Mouse (Mus musculus) ovary, postnatal 36 days (tissue): ENCODE results near the gene Zfp644.
A peak's percentile ranks its signal among the peaks of the same experiment; 100 is the strongest.
"Not testable (repeated sequence)": the region's sequence is repeated elsewhere in the genome, so short reads cannot be mapped to it uniquely, and the experiment has no call there.

ENCODE experiments used
- DNase-seq: peaks from one replicate; pipeline ENCODE4 v3.0.0; 2022; ENCODE audit warnings: low spot score, mixed read lengths

The Zfp644 gene

GRCm38 (mm10) chr5:106696396-106697337 lies at the start of gene Zfp644:
Zfp644 (minus strand) TSS chr5:106697287.
- peak; percentile 89 for DNase-seq

- DNase-seq, result no peak
Observed at GRCm38 (mm10) chr5:106739716-106740115, 42.6 kb upstream of the Zfp644 start.

- no peak for DNase-seq
Observed at GRCm38 (mm10) chr5:106723487-106723886, 26.4 kb upstream of the Zfp644 start.

GRCm38 (mm10) chr5:106722771-106723170 lies 25.7 kb upstream of the Zfp644 start:
- DNase-seq, result no peak

GRCm38 (mm10) chr5:106711870-106712277 lies 14.8 kb upstream of the Zfp644 start:
- no peak for DNase-seq

GRCm38 (mm10) chr5:106711220-106711726 lies 14.2 kb upstream of the Zfp644 start:
- DNase-seq, result no peak

DNA sequence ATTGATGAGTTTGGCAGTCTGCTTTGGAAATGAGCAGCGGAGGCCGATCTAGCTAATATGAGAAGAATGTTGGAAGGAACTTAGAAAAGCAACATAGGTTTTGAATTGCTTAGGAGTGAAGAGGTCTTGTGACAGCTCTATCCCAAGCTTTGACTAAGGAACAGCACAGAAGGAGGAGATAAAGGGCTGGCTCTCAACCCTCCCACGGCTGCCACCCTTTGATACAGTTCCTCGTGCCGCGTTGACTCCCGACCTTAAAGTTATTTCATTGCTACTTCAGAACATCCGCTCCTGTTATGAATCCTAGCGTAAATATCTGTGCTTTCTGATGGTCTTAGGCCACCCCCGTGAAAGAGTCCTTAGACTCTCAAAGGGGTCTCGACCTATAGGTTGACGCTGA lies 13.5 kb upstream of the Zfp644 start:
- no peak for DNase-seq

- DNase-seq, result no peak
Observed at GRCm38 (mm10) chr5:106710085-106710409, 13.0 kb upstream of the Zfp644 start.

DNA sequence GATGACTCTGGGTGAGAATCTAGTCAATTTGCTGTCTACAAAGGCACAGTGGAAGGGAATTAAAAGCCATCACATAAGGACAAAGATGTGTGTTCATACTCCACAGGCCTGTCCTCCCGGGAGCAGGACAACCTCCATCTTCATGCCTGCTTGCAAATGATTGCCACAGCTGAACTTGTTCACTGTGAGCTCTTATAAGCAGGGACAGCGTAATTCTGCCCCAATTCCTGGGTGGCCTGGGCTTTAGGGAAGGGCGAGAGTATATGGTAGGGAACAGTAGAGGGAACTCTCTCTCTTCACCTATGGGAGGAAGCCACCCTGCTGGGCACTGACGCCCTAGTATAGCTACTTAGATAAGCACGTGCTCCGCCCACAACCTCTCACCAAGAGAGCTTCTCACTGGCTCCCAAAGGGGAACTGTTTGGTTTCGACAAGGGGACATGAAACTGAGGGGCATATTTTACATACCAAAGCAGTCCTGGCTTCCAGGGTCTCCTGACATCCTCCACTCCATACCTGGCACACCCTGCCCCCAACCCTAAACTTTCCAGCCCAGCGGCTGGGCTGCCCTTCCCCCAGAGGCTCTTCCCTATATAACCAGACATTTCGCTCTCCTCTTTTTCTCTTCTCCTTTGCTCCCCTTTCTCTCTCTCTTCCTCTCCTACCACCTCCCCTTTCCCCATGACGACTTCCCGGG lies 12.4 kb upstream of the Zfp644 start:
- DNase-seq, result no peak

- no peak for DNase-seq
Observed at GRCm38 (mm10) chr5:106706363-106706762, 9.3 kb upstream of the Zfp644 start.

GRCm38 (mm10) chr5:106705162-106705561 lies 8.1 kb upstream of the Zfp644 start:
- DNase-seq, result peak; percentile 31

- peak; percentile 80 for DNase-seq
Observed at GRCm38 (mm10) chr5:106695681-106696395, 1.2 kb downstream of the Zfp644 start.

GRCm38 (mm10) chr5:106695141-106695540 lies 1.9 kb downstream of the Zfp644 start:
- no peak for DNase-seq

GRCm38 (mm10) chr5:106694683-106695082 lies 2.4 kb downstream of the Zfp644 start:
- no peak for DNase-seq

DNA sequence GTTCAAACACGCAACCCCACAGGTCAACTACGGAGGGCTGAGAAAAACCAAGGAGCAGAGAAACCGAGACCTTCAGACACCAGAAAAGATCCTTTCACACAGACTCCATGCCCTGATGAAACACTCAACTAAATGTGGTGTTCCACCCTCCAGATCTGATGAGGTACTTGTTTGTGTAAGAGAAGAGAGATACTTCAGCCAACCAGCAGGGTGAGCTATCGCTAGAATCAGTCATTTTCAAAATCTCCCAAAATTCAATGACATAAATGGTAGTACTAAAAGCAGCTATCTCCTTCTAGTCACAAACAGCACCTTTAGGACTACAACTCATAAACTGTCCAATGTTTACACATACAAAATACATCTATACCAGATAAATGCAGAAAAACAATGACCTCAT lies 4.1 kb downstream of the Zfp644 start:
- DNase-seq, result no peak

DNA sequence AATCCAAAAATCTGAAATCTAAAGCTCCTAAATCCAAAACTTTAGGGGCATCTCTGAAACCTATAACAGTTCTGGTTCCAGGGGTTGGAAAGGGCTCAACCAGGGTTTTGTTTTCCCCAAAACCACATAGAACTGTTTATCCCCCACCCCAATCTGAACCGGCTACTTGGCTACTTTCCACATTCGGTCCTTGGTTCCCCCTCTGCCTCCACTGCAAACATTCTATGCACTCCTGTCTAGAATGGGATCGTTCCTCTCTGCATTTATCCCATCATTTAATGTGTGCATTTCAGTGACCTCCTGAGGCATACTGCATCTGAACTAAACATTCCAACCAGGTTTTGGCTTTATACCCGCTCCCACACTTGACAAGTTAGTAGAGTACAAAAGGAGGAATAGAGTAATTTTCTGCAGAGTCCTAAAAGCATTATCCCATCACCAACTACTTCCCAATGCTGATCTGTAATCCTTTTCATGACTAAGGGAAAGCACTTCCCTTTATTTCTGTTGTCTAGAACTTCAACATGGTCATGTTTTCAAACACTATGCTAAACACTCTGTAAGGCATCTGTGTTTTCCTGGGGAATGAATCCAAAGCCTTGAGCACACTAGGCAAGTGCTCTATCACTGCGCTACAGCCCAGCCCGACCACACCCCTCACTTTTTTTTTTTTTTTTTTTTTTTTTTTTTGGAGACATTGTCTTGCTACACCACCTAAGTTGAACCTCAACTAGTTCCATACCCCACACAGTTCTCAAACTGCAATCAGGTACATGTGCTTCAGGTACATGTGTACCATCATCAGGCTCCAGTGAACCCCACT lies 16.2 kb downstream of the Zfp644 start:
- no peak for DNase-seq

- DNase-seq, result no peak
Observed at GRCm38 (mm10) chr5:106679659-106680058, 17.4 kb downstream of the Zfp644 start.

- not testable (repeated sequence) for DNase-seq
Observed at GRCm38 (mm10) chr5:106678823-106679222, 18.3 kb downstream of the Zfp644 start.

- no peak for DNase-seq
Observed at GRCm38 (mm10) chr5:106676784-106677183, 20.3 kb downstream of the Zfp644 start.

GRCm38 (mm10) chr5:106672597-106672996 lies 24.5 kb downstream of the Zfp644 start:
- no peak for DNase-seq

- DNase-seq, result no peak
Observed at GRCm38 (mm10) chr5:106671893-106672292, 25.2 kb downstream of the Zfp644 start.
